Mouse (Mus musculus) fibroblast of lung, adult 2 months (primary cell): ENCODE results near the gene Grm7.

ENCODE experiments used
- DNase-seq: peaks from one replicate; pipeline ENCODE4 v3.0.0-alpha.2; 2011; ENCODE audit warnings: low read depth

Gene Grm7

GRCm38 (mm10) chr6:111561347-111561746 lies 916.0 kb downstream of the Grm7 start:
- DNase-seq = no peak

GRCm38 (mm10) chr6:111571471-111572088 lies 926.2 kb downstream of the Grm7 start:
- DNase-seq = no peak

- no peak for DNase-seq
Measured at GRCm38 (mm10) chr6:111584851-111585250, 939.5 kb downstream of the Grm7 start.

GRCm38 (mm10) chr6:111587572-111587971 lies 942.2 kb downstream of the Grm7 start:
- DNase-seq = no peak

GRCm38 (mm10) chr6:111601892-111602654 lies 956.7 kb downstream of the Grm7 start:
- no peak for DNase-seq

GRCm38 (mm10) chr6:111610396-111610795 lies 965.0 kb downstream of the Grm7 start:
- DNase-seq = no peak

GRCm38 (mm10) chr6:111613834-111614233 lies 968.5 kb downstream of the Grm7 start:
- DNase-seq = no peak
